Mouse (Mus musculus) spleen, embryonic (tissue): ENCODE measurements around the gene Xcl1.

Experiments used
- CTCF ChIA-PET: fragments of 350-600 bp; sonication (Branson Sonifier 250); formaldehyde crosslinking; loops from one replicate; lab custom pipeline; 2022; lab: Charles Lee

The Xcl1 gene

GRCm38 (mm10) chr1:164926534-164927160, 8.7 kb downstream of the Xcl1 start:
- CTCF ChIA-PET, result no interaction called here

GRCm38 (mm10) chr1:164905047-164905446, 30.3 kb downstream of the Xcl1 start:
- CTCF ChIA-PET, result no interaction called here

GRCm38 (mm10) chr1:164900696-164901095, 34.6 kb downstream of the Xcl1 start:
- CTCF ChIA-PET, result no interaction called here

GRCm38 (mm10) chr1:164900226-164900625, 35.1 kb downstream of the Xcl1 start:
- CTCF ChIA-PET, result no interaction called here

GRCm38 (mm10) chr1:164899506-164899905, 35.8 kb downstream of the Xcl1 start:
- CTCF ChIA-PET, result no interaction called here

GRCm38 (mm10) chr1:164898846-164899351, 36.4 kb downstream of the Xcl1 start:
- CTCF ChIA-PET, result no interaction called here

- CTCF ChIA-PET, result interaction anchor here (0.6 kb wide), 2 partner anchors 52 to 1465 kb away, joined by 3 to 10 read pairs; no protein-coding TSS in a partner anchor
Observed at GRCm38 (mm10) chr1:164897163-164897817, 38.0 kb downstream of the Xcl1 start.

GRCm38 (mm10) chr1:164896211-164897145, 38.8 kb downstream of the Xcl1 start:
- CTCF ChIA-PET, result no interaction called here

- CTCF ChIA-PET, result no interaction called here
Observed at GRCm38 (mm10) chr1:164895806-164896205, 39.5 kb downstream of the Xcl1 start.

- CTCF ChIA-PET, result no interaction called here
Observed at GRCm38 (mm10) chr1:164890366-164890765, 45.0 kb downstream of the Xcl1 start.

GRCm38 (mm10) chr1:164888563-164888962, 46.8 kb downstream of the Xcl1 start:
- CTCF ChIA-PET, result no interaction called here

- CTCF ChIA-PET, result no interaction called here
Observed at GRCm38 (mm10) chr1:164887775-164888174, 47.6 kb downstream of the Xcl1 start.

GRCm38 (mm10) chr1:164881891-164882290, 53.4 kb downstream of the Xcl1 start:
- CTCF ChIA-PET, result no interaction called here
